Mouse (Mus musculus): ENCODE measurements around the gene Igsf21.

Igsf21 gene

GRCm38 (mm10) chr4:140246180-140247005 lies at the start of gene Igsf21:
TSS of gene Igsf21 (minus strand) at chr4:140246784.
- DNase-seq = no peak

DNA sequence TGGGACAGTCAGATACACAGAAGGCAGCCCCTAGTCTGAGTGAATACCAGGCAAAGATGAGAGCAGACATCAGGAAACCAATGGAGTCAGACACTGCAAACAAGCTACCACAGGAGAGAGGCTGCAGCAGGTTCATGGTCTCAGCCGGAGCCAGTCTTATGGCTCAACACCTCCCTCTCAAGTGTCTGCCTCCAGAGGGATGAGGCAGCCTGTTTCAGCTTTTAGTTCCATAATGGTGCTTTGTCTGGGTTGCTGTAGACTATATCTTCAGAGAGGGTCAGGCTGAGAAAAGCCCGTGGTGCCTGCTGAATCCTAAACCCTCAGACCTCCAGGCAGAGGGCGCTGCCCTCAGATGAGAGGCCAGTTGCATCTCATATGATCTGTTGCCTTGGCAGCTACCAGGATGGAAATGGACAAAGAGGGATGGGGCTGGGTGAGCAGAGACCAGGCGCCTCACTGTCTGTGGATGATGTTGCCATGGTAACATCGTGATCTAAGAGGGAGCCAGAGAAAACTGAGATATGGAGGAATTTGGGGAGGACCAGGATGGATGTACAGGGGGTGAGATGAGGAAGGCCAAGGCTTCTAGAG lies 39.2 kb upstream of the Igsf21 start:
- DNase-seq = no peak

DNA sequence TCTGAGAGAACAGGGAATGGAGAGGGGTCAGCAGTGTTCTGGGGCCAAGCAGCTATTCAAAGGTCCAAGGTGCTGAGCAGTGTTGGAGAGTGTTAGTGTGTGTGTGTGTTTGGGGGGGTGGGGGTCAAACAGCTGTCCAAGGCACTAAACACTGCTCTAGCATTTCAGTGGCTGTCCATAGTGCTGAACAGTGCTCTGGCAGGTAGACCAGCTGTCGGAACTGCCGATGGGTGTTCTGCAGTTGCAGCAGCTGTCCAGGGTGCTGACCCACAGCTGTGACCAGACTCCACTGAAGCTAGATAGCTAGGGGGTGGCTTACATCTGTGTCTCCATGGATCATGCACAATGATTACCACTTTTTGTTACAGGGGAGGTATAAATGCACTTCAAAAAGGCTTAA lies 36.8 kb upstream of the Igsf21 start:
- no peak for DNase-seq

GRCm38 (mm10) chr4:140278269-140278668 lies 31.7 kb upstream of the Igsf21 start:
- no peak for DNase-seq

DNA sequence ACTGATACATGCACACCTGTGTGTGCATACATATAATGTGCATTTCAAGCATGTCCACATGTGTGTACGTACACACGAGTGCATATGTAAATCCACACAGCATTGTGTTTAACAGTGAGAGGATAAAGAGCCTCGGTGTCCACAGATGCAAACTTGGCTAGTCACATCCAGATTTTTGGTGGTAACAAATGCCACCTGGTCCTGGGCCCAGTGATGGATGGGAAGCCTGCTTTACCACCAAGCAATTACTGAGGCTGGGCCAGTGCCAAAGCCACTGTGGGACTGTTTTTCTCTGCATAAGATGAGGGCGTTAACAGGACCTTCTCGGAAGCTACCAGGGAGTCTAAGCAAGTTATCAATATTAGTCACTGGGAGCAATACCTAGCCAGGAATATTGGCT lies 25.3 kb upstream of the Igsf21 start:
- no peak for DNase-seq

DNA sequence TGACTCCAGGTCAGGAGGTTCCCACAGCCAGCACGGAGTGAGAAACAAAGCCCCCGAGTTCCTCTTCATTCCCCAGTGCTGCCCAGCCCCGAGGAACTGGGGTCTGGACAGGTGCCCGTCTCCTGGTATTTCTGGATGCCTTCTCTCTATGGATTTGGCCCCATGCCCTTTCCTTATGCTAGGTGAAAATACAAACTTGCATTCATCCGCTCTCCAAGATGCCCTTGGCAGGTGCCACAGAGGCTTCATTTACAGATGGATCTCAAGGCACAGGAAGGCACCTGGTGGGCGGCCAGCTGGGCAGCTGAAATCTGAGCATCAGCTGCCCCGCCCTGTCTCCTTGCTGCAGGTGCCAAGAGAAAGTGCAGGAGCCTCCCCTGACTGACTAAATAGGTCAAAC lies 23.9 kb upstream of the Igsf21 start:
- no peak for DNase-seq

GRCm38 (mm10) chr4:140269184-140269840 lies 22.7 kb upstream of the Igsf21 start:
- DNase-seq = no peak

- no peak for DNase-seq
Observed at GRCm38 (mm10) chr4:140267835-140268234, 21.3 kb upstream of the Igsf21 start.

- DNase-seq = no peak
Observed at GRCm38 (mm10) chr4:140267086-140267485, 20.5 kb upstream of the Igsf21 start.

- DNase-seq = no peak
Observed at GRCm38 (mm10) chr4:140258968-140259367, 12.4 kb upstream of the Igsf21 start.

DNA sequence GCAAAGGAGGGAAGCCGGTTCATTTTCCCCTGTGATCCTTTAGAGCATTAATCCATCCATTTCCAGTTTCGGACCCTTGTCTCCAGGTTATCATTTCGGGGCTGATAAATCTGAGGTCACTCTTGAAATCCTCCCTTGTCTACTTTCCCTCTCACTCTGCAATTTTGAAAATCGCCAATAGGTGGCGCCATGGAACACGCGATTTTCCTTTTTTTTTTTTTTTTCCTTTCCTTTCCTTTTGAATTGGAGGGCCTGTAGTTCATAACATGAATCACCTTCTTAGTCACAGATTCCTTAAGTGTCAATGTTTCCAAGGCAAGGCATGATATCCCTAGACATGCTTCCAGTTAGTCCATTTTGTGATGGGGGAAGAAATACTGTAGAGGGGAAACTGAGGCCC lies 5.8 kb upstream of the Igsf21 start:
- no peak for DNase-seq

DNA sequence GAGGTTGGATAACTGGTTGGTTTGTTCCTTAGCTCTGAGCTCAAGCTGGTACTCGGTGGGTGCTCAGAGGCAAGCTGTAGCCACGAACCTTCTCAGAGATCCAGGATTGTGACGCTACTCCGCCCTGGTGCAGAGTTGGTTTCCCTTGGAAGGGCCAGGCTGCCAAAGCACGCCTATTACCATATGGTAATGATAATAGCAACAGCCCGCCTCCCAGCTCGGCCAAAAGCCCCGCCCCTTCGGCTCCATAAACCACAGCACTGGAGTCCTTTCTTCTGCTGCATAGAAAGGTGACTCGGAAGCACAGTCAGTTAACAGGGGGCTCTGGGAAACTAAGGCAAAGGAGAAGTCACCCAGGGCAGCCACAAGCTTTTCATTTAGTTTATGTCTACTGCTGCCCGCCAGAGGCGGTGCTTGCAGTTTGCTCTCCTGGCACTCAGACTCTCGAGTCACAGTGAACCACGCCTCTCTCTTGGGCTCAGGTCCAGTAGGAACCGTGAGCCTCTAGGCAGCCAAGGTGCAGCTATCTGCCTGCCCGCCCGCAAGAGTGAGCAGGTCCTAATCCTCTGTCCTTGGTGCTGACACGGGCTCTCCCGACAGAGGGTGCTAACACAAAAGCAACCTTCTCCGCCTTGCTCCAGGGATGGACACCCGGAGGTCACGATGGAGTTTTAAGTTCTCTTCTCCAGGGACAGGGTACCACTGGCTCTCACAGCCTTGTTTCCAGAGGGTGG lies 2.6 kb upstream of the Igsf21 start:
- DNase-seq = no peak

DNA sequence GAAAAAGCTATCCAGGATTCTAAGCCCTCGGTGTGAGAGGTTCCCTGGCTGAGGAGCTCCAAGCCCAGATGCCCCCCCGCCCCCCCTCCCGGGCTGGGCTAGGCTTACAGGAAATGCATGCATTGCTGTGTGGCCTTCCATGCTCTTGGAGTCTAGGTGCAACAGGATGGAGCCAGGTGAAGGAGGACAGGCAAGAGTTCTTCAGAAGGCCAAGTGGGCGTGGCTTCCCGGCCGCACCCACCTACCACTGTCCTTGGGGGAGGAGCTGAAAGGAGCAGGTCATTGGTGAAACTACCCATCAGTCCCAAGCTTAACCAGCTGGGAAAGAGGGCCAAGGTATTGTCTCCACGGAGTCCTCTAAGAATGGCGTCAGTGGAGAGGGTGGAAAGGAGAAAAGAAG lies 1.8 kb upstream of the Igsf21 start:
- no peak for DNase-seq

DNA sequence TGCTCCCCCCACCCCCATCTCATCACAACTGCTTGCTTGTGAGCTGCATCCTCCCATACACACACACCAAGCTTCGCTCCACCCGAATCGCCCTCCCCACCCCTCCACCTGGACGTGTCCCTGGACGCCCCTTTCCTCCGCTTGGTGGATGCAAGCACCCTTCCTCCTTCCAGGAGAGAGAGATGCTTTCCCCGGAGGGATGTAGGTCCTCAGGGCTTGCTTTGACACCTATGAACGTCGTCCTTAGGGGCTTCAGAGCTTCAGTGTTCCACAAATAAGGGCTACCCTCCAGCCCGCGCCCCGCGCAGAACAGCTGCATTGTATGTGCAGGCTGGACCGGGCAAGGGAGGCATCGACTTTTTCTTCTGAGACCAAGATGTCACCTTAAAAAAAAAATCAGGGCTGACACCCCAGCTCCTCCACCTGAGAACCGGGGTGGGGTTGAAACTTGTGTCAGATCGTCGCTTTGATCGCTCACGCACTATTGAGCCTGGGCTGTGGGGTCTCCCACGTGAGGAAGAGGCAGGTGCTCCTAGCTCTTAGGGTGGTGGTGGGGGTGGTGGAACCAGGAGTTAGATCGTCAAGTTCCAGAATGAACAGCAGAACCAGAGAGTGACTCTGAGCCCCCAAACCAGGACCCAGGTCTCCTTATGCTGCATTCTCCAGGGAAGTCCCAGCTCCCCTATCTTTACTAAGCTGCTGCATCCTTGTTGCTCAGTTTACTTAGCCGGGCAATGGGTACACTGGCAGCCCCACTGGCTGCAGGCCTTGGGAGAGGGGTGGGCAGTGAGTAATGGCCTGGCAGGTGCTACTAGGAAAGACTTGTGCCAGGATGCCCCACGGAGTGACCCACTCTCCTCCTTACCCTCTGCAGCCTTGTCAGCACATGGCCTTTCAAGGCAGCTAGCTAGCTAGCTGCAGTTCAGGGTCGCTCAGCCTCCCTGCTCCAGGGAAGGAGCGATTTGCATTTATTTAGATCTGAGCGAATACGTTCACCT lies 721 bp upstream of the Igsf21 start:
- no peak for DNase-seq

GRCm38 (mm10) chr4:140245286-140246179 lies 1.1 kb downstream of the Igsf21 start:
- DNase-seq = no peak

GRCm38 (mm10) chr4:140244835-140245234 lies 1.7 kb downstream of the Igsf21 start:
- DNase-seq = no peak

DNA sequence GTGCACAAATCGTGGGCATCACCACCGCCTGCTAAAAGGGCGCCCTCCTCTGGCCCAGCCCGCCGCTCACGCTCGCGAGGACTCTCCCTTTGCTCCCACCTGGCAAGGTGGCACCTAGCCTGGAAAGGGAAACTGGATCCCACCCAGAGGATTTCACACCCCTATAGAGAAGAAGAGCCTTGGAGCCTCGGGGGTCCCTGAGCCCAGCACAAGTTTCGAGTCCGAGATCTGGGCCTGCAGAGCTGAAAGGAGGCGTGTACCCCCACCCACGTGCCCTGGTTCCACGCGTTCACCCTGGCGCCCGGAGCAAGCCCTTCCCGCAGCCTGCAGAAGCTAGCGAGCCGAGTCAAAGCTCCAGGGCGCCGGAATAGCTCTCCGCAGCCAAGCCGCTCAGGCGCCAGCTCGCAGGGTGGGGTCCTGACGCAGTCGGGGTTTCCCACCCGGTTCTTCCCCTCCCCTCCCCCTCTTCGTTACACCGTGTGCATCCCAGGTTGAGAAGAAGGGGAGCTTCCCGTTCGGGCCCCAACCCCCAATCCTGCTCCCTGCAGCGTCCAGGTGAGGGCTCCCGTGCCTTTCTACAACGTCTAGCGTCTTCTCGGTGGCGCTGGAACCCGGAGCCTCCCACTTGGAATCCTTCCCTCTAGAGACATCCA lies 2.3 kb downstream of the Igsf21 start:
- no peak for DNase-seq

- DNase-seq = no peak
Observed at GRCm38 (mm10) chr4:140243231-140243630, 3.4 kb downstream of the Igsf21 start.

DNA sequence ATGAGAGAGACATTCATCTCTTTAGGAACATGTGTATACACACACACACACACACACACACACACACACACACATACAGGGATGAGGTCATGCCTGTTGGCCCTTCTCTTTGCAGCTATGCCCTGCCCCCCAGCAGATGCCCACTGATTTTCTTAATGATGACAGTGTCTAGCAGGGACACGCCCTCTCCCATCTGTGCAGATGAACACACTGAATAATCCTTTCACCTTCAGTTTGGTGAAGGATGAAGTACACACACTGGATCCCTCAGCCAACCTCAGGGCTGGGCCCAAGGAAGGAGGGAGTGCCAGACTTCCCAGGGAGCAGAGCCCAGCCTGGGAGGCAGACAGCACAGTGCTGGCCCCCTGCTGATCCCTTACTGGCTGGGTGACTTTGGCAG lies 4.3 kb downstream of the Igsf21 start:
- no peak for DNase-seq

- no peak for DNase-seq
Observed at GRCm38 (mm10) chr4:140237305-140237741, 9.3 kb downstream of the Igsf21 start.
